In genomic region chr10:121435546-121436257, GRCm38 (mm10) we compare ENCODE assay signal across 9 mouse cellular contexts. TPM values are rescaled to one million over a fixed set of nuclear protein-coding genes. Genes with fewer than 3 reads are reported as not detected.
DNase-seq lines count a peak whose midpoint lies in the region; ATAC-seq and TF ChIP-seq lines count a peak whose summit lies in the region.
"Had no signal": no experiment of that assay in that cellular context is flagged by ENCODE, and none has a peak within 500 bp of the region (broad histone marks: within the 10 kb centered on the region; RNA-seq: fewer than 3 reads in every experiment).

No protein-coding gene starts in this region.

- TF ChIP-seq CTCF in intestine, postnatal 0 days (IDR thresholded peaks at IDR 0.05; ENCODE audit: low read depth), result no peak

- peak overlapping the region; percentile 15; the same call in 1 of the 2 replicates for H3K4me2 ChIP-seq in hindbrain, embryonic 16.5 days (ENCODE audit: low read length)
- H3K4me2 ChIP-seq in hindbrain, embryonic 11.5 days (replicated peaks; ENCODE audit: low read depth, low read length), result no peak overlapping the region
- 0 out of 2 replicates have a peak overlapping the region, but pooled peaks have one; percentile 17 for H3K4me2 ChIP-seq in intestine, postnatal 0 days (replicated peaks; ENCODE audit: low read depth)
- H3K4me2 ChIP-seq in liver, embryonic 15.5 days, result no peak overlapping the region
- no peak overlapping the region for H3K4me2 ChIP-seq in forebrain, embryonic 12.5 days

- no peak overlapping the region for H3K4me3 ChIP-seq in hindbrain, embryonic 16.5 days (ENCODE audit: low read length)
- no peak overlapping the region for H3K4me3 ChIP-seq in hindbrain, embryonic 11.5 days (ENCODE audit: low read depth, low read length)
- H3K4me3 ChIP-seq in intestine, postnatal 0 days (ENCODE audit: low read depth, low read length), result no peak overlapping the region
- H3K4me3 ChIP-seq in liver, embryonic 15.5 days (replicated peaks), result no peak overlapping the region
- no peak overlapping the region for H3K4me3 ChIP-seq in forebrain, embryonic 12.5 days (replicated peaks)

- H3K27ac ChIP-seq in hindbrain, embryonic 16.5 days (ENCODE audit: low read depth, low read length), result no peak overlapping the region
- H3K27ac ChIP-seq in hindbrain, embryonic 11.5 days (ENCODE audit: low read depth, low read length), result no peak overlapping the region
- no peak overlapping the region for H3K27ac ChIP-seq in intestine, postnatal 0 days (ENCODE audit: low read depth, low read length)
- H3K27ac ChIP-seq in liver, embryonic 15.5 days (replicated peaks), result peak overlapping the region; percentile 26
- H3K27ac ChIP-seq in forebrain, embryonic 12.5 days, result no peak overlapping the region
- H3K27ac ChIP-seq: macrophage had no signal

- DNase-seq in hindbrain, embryonic 11.5 days (ENCODE audit: low spot score), result no peak
- DNase-seq in adrenal gland, postnatal 36 days, result peak; percentile 63 to 72
- no peak for DNase-seq in retina, postnatal 1 day
- no peak for DNase-seq in right cerebral cortex, postnatal 14 days

- H3K9ac ChIP-seq in hindbrain, embryonic 16.5 days (ENCODE audit: low read depth, low read length), result no peak overlapping the region
- H3K9ac ChIP-seq in hindbrain, embryonic 11.5 days (ENCODE audit: low read depth, low read length), result no peak overlapping the region
- H3K9ac ChIP-seq in intestine, postnatal 0 days (ENCODE audit: low read depth, low read length), result no peak overlapping the region
- no peak overlapping the region for H3K9ac ChIP-seq in liver, embryonic 15.5 days
- no peak overlapping the region for H3K9ac ChIP-seq in forebrain, embryonic 12.5 days

- no peaks in the 10 kb centered on the region for H3K9me3 ChIP-seq in hindbrain, embryonic 16.5 days (ENCODE audit: control insufficient read depth, low read length)
- H3K9me3 ChIP-seq in hindbrain, embryonic 11.5 days (ENCODE audit: control insufficient read depth, low read length), result no peaks in the 10 kb centered on the region
- no peaks in the 10 kb centered on the region for H3K9me3 ChIP-seq in intestine, postnatal 0 days (ENCODE audit: control insufficient read depth)
- H3K9me3 ChIP-seq in liver, embryonic 15.5 days (replicated peaks), result no peaks in the 10 kb centered on the region
- H3K9me3 ChIP-seq in forebrain, embryonic 12.5 days, result no peaks in the 10 kb centered on the region

- 74% methylated on average over 28 of the region's 28 CpGs for WGBS in hindbrain, embryonic 16.5 days
- 56% methylated on average over 28 of the region's 28 CpGs for WGBS in hindbrain, embryonic 11.5 days
- 49% methylated on average over 28 of the region's 28 CpGs for WGBS in intestine, postnatal 0 days
- 64% methylated on average over 28 of the region's 28 CpGs for WGBS in liver, embryonic 15.5 days (ENCODE audit: insufficient replicate concordance)
- WGBS in forebrain, embryonic 12.5 days, result 82% methylated on average over 28 of the region's 28 CpGs

- no peaks in the 10 kb centered on the region for H3K36me3 ChIP-seq in hindbrain, embryonic 16.5 days (ENCODE audit: control insufficient read depth, insufficient read depth, low read length)
- H3K36me3 ChIP-seq in hindbrain, embryonic 11.5 days (ENCODE audit: control insufficient read depth, insufficient read depth, low read length), result no peaks in the 10 kb centered on the region
- no peaks in the 10 kb centered on the region for H3K36me3 ChIP-seq in intestine, postnatal 0 days (ENCODE audit: control insufficient read depth, insufficient read depth)
- no peaks in the 10 kb centered on the region for H3K36me3 ChIP-seq in liver, embryonic 15.5 days (replicated peaks)
- H3K36me3 ChIP-seq in forebrain, embryonic 12.5 days (replicated peaks), result no peaks in the 10 kb centered on the region

- ATAC-seq in hindbrain, embryonic 16.5 days, result no peak
- no peak for ATAC-seq in hindbrain, embryonic 11.5 days (ENCODE audit: low FRiP score)
- no peak for ATAC-seq in intestine, postnatal 0 days
- peak; percentile 11; the same call in 1 of the 2 replicates for ATAC-seq in liver, embryonic 15.5 days (ENCODE audit: insufficient read depth)
- no peak for ATAC-seq in forebrain, embryonic 12.5 days (ENCODE audit: low FRiP score)

- H3K27me3 ChIP-seq in hindbrain, embryonic 16.5 days (replicated peaks; ENCODE audit: control insufficient read depth, insufficient read depth, low read length), result no peaks in the 10 kb centered on the region
- no peaks in the 10 kb centered on the region for H3K27me3 ChIP-seq in hindbrain, embryonic 11.5 days (ENCODE audit: control insufficient read depth, insufficient read depth, low read length)
- H3K27me3 ChIP-seq in intestine, postnatal 0 days (replicated peaks; ENCODE audit: control insufficient read depth, insufficient read depth, low read length), result no peaks in the 10 kb centered on the region
- H3K27me3 ChIP-seq in liver, embryonic 15.5 days, result no peaks in the 10 kb centered on the region
- 0 out of 2 replicates have a peak, but pooled peaks cover 6% of the 10 kb centered on the region for H3K27me3 ChIP-seq in forebrain, embryonic 12.5 days

- H3K4me1 ChIP-seq in hindbrain, embryonic 16.5 days (ENCODE audit: control insufficient read depth, insufficient read depth, low read depth, low read length), result peaks cover 13% of the 10 kb centered on the region
- H3K4me1 ChIP-seq in hindbrain, embryonic 11.5 days (replicated peaks; ENCODE audit: control insufficient read depth, insufficient read depth, low read length), result no peaks in the 10 kb centered on the region; the same call in none of the 2 replicates
- peaks cover 21% of the 10 kb centered on the region for H3K4me1 ChIP-seq in intestine, postnatal 0 days (replicated peaks; ENCODE audit: control insufficient read depth, insufficient read depth, low read length)
- H3K4me1 ChIP-seq in liver, embryonic 15.5 days (replicated peaks), result peaks cover 60% of the 10 kb centered on the region
- H3K4me1 ChIP-seq in forebrain, embryonic 12.5 days, result peaks cover 14% of the 10 kb centered on the region

RNA-seq across cellular contexts. Expression of gene Rassf3, which starts 40.4 kb away (rescaled TPM):
- 5.3 and 6.0 TPM in 2 replicates for polyA plus RNA-seq in hindbrain, embryonic 16.5 days (2015; fragmentation: Nextera tagmentation; extraction: Ambion mirVana)
- 7.0 and 8.1 TPM in 2 replicates for polyA plus RNA-seq in hindbrain, embryonic 11.5 days (2014; fragmentation: Nextera tagmentation; extraction: Ambion mirVana)
- 10 to 100 TPM; 37.5 to 38.2 TPM for total RNA-seq in adrenal gland, postnatal 36 days (2021)
- polyA plus RNA-seq in intestine, postnatal 0 days (2015; fragmentation: Nextera tagmentation; extraction: Ambion mirVana), result 16.7 and 18.1 TPM in 2 replicates
- 11.3 and 11.9 TPM in 2 replicates for polyA plus RNA-seq in liver, embryonic 15.5 days (2015; fragmentation: Nextera tagmentation; extraction: Ambion mirVana)
- polyA plus RNA-seq in forebrain, embryonic 12.5 days (2016; fragmentation: Nextera tagmentation; extraction: Ambion mirVana), result 6.6 and 7.3 TPM in 2 replicates

Comparison
In these comparisons a context has a peak if more than half of its experiments do, and no peak if none do; other contexts are left out.
1. H3K4me2 ChIP-seq: peak in hindbrain, embryonic 16.5 days (single experiment) and intestine, postnatal 0 days (single experiment); none in hindbrain, embryonic 11.5 days (single experiment), liver, embryonic 15.5 days (single experiment) and forebrain, embryonic 12.5 days (single experiment).
2. DNase-seq: peak in adrenal gland, postnatal 36 days (2 of 2); none in hindbrain, embryonic 11.5 days (single experiment), retina, postnatal 1 day (single experiment) and right cerebral cortex, postnatal 14 days (single experiment).